Mouse (Mus musculus) right cerebral cortex, postnatal 10 days (tissue): ENCODE data around the gene Cenpa.
"Not testable (repeated sequence)": the region's sequence is repeated elsewhere in the genome, so short reads cannot be mapped to it uniquely, and the experiment has no call there.

ENCODE experiments used
- DNase-seq, 2 experiments: peaks; one replicate each; pipeline ENCODE4 v3.0.0; 2021; ENCODE audit warnings: low spot score in 2 of 2

The Cenpa gene

DNA sequence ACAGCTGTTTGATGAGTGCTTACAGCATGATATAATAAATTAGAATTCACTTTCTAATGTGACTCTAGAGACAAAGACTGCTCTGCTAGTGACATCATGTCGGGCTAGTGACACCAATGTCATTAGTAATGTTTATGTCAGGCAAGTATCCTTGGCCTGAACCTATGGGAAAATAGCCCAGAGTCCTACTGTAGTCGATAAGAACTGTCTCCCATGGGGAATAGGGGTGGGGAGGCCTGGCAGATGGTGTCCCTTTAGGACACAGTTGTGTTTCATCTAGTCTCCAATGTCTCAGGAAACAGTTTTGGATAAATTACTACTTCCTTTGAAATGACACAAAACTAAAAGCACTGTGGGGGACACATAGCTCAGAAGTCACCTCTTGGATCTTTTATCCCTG is 20.5 kb upstream of the Cenpa start:
- no peak for DNase-seq

DNA sequence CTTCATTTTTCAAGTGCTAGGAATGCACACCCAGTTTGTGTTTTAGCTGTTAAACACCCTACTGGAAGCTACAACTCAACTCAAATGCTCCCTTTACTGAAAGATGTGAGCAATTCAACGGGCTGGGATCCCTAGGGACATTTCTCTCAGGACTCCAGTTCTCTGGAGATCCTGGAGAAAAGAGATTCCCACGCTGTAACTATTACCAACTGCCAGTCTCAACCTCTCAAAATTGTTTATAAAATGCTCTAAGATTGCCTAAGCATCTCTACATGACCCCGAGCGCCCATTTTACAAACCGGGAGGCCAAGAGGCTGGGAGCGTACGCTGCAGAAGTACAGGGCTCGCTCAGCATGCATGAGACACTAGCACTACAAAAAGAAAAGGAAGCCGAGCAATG is 19.2 kb upstream of the Cenpa start:
- no peak for DNase-seq

DNA sequence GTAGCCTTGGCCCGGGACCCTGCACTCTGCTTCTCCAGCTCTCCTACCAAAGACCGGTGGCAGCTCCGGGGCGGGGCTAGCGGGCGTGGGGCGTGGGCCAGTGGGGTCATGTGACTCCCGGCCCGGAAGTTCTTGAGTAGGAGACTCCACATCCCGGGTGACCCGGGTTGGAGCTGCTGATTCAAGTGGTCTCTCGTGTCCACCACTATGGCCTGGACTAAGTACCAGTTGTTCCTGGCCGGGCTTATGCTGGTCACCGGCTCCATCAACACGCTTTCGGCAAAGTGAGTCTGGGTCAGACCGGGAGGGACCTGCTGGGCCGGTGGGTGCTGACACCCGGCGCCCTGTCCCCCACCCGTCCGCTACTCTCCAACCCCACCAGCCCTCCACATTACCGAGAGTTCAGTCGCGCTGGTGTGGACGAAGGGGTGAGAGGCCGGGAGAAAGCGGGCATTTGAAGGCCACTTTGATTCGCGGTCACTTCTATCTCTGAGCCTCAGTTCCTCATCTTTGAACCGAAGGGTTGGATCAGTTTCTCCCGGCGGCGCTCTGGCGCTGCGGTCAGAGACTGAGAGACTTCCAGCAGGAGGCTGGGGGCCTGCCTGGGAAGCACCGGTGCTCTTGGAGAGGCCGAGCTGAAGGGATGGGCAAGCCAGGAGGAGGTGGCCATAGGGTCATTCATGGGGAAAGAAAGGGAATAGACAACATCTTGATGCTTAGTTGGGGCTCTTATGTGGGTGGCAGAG is 18.6 kb upstream of the Cenpa start, which contains the start of gene Slc35f6:
Gene Slc35f6 (plus strand): TSS at position 119 of the 746 bp plus-strand sequence.
- DNase-seq = peak; percentile 95 to 96

DNA sequence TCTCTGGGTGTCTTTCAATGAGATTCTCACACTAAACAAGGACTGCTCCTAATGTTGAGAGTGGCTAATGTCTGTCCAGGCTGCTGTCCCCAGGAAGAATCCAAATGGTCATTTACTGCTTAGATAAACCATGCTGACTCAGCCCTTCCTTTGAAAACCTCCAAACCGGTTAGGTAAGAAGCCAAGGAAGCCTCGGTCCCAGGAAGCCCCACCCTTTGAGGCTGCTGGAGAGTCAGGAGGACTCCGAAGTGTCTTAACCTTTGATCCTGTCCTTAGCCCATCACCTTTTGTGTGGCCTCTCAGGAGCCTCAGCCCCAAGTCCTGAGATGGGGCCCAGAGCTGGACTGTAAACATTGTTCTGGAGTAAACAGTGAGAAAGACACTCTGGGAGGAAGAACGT is 17.0 kb upstream of the Cenpa start:
- no peak for DNase-seq

DNA sequence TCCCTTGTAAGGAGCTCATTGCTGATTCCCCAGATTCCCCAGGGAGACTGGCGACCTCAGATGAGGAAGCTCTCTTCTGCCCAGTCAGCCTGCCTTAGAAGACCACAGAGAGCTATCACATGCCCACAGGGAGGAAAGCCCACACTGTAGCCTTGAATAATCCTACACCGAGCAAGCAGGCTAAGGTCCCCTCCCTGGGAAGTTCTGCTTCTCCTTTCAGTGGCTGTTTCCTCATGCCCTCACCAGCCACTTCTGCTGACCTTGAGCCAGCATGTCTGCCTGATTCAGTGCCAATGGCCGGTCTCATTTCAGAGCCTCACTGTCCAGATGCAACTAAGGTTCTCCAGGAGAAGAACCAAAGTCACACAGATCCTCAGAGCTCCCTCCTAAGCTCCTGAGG is 15.8 kb upstream of the Cenpa start:
- DNase-seq = peak; percentile 48 to 56

DNA sequence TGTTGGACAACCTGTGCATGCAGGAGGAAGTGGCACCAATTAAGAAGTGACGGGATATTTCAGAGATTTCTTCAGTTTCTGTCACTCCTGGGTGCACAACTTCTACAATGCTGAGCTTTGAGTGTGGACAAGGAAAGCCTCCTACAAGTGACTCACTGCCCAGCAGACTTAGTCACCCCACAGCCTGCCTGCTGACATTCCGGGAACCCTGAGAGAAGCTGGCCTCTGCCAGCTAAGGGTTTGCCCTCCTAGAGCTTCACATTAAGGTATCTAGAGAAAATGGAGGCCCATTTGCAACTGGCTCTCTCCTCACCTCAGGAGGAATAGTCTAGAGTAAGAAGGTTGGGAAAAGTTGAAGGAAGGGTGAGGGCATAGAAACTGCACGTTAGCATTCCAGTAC is 15.0 kb upstream of the Cenpa start:
- no peak for DNase-seq

DNA sequence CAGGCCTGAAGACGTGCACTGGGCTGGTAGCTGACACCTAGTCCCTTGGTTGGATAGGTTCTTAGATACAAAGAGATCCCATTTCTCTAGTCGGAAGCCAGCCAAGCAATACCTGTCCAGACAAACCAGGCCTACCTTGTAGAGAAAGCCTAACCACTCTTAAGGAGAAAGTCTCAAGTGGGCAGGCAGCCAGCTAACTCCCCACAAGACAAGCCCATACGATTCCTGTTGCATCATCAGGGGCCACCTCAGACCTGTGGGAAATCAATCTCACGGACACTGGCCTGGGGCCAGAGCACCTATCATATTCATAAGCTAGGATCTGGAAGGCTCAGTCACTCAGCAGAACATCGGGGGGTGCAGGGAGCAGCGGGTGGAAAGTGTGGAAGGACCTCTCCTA is 13.3 kb upstream of the Cenpa start:
- peak in 1 of 2 experiments; percentile 26 for DNase-seq

DNA sequence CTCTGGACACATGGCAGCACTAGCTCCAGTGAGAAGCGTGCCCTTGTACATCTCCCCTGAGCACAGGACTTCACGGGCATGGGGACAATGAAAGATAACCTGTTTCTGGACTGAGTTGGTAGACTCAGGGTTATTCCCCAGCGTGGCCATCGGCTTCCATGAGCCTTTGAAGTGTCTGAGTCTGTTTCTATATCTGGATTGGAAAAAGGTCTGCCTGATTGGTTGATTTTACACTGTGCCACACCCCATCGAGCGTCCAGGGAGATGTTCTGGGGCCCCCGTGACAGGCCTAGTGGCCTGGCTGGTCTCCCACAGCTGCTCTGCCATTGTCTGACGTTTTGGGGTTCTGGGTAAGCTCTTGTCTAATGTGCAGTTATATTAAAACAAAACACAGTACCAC is 11.5 kb upstream of the Cenpa start:
- DNase-seq = no peak

DNA sequence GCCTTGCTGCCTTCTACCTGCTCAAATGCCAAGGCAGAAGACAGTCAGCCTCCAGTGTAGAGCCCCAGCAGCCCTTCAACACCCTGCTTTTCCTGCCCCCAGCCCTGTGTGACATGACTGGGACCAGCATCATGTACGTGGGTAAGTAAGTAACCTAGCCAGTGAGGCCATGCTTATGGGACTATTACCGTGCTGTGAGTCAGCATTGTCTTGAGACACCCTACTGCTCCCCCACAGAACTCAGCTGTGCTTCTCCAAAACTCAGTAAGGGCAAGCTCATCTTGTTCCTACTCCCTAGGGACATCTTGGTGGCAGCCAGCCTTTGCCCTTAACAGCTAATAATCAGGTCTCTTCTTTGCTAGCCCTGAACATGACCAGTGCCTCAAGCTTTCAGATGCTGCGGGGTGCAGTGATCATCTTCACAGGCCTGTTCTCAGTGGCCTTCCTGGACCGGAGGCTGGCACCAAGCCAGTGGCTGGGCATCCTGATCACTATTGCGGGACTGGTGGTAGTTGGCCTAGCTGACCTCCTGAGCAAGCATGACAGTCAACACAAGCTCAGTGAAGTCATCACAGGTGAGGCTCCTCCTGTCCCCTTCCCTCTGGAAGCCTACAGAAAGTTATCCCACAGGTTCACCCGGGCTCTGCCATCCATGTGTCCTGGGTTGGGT is 10.9 kb upstream of the Cenpa start:
- DNase-seq = no peak

DNA sequence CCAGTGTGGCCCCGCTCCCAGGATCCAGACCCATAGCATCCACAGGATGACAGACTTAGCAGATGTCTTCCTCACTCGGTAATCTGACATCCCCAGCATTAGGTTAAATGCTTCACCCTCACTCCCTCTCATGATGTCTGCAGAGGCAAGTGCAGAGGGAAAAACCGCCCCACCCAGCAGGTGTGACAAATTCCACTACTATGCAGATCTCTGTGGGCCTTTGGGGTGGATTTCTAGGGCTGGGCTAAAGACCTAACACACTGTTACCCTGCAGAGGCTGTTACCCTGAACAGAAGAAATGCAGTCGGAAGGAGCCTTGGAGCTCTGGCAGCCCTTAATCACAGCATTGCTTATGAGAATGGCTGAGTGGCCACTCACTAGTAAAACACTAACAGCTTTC is 7.5 kb upstream of the Cenpa start:
- DNase-seq = no peak

DNA sequence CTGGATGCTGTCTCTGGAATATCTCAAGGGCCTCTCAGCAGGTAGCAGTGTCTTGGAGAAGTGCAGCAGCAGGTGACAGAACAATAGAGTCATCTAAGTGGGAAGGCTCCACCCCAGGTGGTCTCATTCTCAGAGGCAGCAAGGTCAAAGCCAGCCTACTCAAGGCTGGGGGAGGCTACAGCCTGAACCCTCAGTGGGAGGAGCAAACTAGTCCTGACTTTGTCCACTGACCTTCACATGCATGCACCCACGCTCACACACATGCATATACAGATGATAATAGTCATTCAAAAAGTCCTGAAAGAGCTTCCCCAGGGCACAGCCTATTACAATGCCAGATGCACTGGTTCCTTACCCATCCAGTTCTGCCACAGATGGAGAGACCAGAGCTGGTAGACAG is 6.3 kb upstream of the Cenpa start:
- DNase-seq = no peak

DNA sequence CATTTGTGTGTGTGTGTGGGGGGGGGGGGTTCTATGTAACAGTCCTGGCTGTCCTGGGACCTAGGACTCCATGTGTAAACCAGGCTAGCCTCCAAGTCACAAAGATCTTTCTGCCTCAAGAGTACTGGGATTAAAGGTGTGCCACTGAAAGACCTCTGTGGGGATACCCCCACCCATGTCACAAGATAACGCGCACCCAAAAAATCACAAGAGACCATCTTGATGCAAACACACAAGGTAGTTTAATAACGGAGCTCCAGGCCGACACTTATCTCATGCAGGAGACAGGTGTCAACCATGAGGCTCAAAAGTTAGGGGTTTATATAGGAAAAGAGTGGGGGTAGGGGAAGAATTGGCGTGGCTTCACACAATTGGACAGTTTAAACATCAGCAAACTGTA is 5.8 kb upstream of the Cenpa start:
- no peak for DNase-seq

DNA sequence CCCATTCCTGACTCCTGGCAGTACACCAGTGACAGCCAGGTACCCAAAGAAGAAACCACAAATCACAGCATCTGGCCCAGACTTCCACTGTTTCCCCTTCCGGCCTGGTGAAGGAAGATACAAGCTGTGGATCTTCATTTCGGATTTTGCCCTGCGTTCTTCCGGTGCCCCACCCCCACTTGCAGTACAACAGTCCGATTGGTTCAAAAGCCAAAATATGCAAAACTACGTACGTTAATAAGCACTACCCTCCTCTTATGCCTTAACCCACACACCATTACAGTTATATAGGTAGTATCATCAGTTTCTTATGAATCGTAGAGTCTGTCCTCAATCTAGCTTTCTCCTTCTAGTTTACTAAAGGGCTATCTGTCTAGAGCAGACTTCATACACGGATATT is 1.2 kb upstream of the Cenpa start:
- no peak for DNase-seq

DNA sequence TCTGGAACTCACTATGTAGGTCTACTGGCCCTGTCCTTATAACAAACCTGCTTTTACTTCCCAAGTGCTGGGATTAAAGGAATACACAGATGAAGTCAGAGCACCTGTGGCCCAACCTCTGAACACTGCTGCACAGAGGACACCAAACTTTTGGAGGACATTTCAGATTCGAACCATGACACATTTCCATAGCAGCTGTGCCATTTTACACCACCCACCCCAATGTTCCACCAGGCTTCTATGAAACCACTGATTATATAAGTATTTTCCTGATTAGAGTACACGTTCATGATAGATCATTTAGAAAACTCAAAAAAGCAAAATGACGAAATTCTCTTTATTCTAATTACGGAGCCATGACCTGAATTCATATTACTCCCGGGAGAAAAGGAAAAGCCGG is 609 bp upstream of the Cenpa start:
- no peak for DNase-seq

DNA sequence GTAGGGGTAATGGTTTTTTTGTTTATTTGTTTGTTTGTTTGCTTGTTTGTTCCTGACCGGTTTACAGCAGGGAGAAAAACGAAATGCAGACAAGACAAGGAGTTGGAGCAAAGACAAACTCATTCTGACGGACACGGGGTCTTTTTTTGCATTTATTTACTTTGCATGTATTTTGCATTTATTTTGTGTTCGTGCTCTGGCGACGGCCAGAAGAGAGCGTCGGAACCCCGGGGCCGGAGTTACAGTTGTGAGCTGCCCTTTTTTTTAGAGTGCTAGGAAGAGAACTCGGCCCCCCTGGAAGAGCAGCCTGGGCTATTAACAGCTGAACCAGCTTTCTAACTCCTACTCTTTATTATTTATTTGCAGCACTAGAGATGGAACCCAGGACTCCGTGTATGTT is 638 bp downstream of the Cenpa start:
- no peak for DNase-seq

DNA sequence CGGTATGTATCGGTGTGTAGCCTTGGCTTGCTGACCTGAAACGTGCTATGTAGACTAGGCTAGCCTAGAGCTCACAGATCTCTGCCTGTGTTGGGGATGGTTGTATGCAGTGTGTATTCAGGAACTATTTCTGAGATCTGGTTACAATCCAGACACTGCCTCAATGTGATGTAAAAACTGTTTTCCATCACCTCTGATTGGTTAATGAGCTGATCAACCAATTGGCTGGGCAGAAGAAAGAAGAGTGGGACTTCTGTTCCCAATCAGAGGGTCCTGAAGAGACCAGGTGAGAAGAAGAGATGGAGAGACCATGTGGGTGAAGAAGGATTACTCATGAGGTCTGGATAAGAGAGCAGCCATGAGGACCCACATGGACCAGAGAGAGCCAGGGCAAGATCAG is 1.1 kb downstream of the Cenpa start:
- no peak for DNase-seq

DNA sequence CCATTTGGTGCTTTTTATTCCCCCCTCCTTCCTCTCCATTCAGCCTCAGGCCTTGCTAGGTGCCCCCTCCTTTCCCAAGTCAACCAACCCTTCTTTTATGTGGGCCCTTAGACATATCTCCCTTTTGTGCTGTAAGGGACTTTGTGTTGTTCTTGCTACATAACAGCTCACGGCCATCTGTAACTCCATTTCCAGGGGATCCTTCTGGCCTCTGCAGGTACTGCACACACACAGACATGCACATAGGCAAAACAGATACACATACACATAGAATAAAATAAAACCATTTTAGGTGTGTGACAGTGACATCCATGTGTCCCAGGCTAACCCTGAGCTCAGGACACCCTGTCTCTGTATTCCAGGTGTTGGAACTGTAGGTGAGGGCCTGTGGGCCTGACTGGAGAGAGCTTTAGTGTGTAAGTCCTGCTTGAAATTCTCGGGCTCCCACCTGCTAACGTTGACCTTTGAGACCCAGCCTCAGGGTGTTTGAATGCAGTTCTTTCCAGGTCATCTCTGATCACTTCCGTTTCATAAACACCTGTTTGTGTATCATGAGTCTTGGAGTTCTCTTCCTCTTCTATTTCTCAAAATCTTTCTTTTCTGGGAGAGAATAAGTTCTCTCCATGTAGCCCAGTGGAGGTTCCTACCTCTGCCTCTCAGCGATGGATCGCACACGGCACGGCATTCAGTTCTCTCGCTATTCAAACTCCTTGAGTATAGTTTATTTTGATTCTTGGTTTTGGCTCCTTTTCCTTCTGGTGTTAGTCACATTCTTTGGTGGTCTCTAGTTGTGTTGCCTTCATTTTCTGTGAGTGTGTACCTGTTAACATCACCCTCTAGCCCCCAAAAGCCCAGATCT is 2.3 kb downstream of the Cenpa start:
- DNase-seq = no peak

DNA sequence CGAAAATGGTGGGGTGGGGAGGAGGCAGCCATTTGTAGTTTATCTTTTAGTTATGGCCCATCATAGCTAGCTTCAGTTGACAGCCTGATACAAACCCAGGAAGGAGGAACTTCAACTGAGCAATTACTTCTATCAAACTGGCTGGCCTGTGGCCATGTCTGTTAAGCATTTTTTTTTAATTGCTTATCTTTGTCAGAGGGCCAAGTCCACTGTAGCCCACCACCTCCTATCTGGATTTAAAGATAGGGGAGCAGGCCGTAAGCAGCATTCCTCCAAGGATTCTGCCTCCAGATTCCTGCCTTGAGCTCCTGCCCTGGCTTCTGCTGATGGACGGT is 2.9 kb downstream of the Cenpa start:
- DNase-seq = no peak

DNA sequence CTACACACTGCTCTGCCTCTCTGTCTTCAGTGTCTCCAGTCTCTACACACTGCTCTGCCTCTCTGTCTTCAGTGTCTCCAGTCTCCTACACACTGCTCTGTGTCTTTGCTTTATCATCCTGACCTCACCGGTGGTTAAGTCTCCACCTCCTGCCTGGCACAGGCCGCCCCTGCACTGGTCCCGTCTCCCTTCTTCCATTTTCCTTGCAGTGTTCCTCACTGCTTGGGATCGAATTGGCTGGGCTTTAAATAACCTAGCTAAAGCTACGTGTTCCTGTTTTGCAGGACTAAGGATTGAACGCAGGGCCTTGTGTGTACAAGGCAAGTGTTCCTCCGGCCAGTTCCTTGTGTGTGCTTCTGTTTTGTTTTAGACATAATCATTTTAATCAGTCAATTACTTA is 3.5 kb downstream of the Cenpa start:
- no peak for DNase-seq

DNA sequence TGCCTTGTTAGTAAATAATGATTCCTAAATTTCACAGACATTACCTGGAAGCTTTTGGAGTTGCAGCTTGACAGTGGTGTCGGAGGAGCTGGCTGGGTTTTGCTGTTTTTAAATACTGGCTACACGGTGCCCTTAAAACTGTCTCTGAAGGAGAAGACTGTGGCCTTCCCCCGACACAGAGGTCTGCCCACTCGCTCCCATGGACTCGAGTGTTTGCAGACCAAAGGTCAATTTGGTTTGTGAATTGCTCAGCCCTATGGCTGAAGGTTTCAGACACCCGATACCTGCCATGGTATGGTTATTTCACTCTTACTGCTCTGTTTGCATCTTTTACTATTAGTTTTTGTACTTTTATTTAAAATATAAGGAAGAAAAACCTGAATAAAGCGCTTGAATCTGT is 7.4 kb downstream of the Cenpa start:
- no peak for DNase-seq

DNA sequence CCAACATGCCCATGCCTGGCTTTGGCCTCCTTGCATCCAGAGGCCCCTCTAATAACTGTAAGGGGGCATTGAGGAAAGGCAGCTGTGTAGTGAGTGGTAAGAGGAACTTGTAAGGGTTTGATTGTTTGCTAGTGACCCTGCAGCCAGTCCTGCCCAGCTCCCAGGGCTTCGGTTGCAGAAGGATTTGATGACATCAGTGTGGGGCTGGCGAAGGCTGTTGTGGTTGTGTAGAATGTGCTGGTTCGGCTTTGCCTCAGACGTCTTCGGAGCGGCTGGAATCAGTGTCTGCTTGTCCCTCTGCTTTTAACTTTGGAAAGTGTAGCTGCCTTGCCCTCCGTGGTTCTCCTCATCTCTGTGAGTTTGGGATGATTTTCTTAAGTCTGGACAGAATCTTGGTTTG is 10.2 kb downstream of the Cenpa start:
- no peak for DNase-seq

DNA sequence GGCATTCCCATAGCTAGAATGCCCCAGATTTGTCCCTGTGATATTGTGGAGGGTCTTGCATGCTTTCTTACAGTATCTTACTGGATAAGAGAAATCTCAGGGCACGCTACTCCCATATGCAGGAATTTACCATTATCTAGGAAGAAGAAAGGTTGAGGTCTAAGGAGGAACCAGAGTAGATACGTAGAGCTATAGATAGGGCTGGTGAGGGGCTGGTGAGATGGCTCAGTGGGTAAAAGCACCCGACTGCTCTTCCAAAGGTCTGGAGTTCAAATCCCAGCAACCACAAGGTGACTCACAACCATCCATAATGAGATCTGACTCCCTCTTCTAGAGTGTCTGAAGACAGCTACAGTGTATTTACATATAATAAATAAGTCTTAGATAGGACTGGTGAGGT is 11.5 kb downstream of the Cenpa start:
- not testable (repeated sequence) for DNase-seq
